Mouse (Mus musculus): ENCODE measurements around the gene Adarb1.

The Adarb1 gene

DNA sequence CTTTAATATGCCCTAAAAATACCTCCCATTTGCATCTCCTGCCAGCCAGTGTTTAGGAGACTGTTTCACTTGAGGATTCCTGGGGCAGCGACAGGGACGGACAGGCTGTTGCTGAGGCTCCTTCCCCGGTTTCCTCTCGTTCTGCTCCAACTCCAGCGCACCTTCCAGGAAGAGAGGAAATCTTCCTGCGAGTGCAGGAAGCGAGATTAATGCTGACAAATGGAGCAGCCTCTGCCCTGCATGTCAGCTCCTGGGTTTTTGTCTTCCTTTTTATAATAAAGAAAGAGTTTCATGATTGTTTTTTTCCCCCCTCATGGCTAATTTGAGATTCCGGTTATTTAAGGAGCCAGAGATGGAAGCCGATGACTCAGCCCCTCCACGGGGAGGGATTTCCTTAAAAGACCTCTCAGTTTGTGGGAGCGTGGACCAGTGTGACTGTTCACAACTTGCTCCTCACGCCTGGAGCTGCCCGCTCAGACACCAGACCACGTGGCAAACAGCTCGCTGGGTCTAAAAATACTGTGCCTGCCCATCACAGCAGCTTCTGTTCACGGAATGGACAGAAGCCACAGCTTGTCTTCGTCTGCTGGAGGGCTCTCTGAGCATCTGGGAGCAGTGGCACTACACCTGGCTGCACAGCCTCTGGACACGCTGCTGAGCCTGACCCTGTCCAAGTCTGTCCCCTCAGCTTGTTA lies 16.5 kb upstream of the Adarb1 start:
- no peak for DNase-seq (ENCODE audit: low read depth)

- no peak for DNase-seq (ENCODE audit: low read depth)
Measured at GRCm38 (mm10) chr10:77434076-77434456, 16.0 kb upstream of the Adarb1 start.

- DNase-seq (ENCODE audit: low read depth): no peak
Measured at GRCm38 (mm10) chr10:77430771-77431170, 12.7 kb upstream of the Adarb1 start.

GRCm38 (mm10) chr10:77429921-77430320 lies 11.9 kb upstream of the Adarb1 start:
- DNase-seq (ENCODE audit: low read depth): no peak

- DNase-seq (ENCODE audit: low read depth): no peak
Measured at GRCm38 (mm10) chr10:77427610-77428009, 9.5 kb upstream of the Adarb1 start.

- DNase-seq (ENCODE audit: low read depth): no peak
Measured at GRCm38 (mm10) chr10:77420190-77420589, 2.1 kb upstream of the Adarb1 start.

- no peak for DNase-seq (ENCODE audit: low read depth)
Measured at GRCm38 (mm10) chr10:77417240-77418102, 599 bp downstream of the Adarb1 start.

GRCm38 (mm10) chr10:77416666-77417239 lies 1.3 kb downstream of the Adarb1 start:
- no peak for DNase-seq (ENCODE audit: low read depth)

- DNase-seq (ENCODE audit: low read depth): no peak
Measured at GRCm38 (mm10) chr10:77415867-77416266, 2.2 kb downstream of the Adarb1 start.

DNA sequence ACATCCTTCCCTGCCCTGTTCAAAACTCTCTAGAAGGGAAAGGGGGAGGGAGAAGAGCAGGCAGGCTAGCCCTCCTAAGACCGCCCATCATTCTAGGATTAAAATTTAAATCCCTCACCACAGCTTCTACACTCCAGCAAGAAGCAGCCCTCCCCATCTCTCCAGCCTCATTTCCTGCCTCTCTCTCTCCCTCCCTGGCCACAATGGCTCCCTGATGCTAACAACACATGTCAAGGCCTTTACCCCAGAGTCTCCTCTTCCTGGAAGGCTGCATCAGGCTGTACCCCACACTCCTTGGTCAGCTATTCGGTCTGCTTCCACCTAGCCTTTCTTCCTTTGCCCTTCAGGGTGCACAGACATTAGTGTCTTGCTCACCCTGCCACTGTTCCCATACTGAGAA lies 4.3 kb downstream of the Adarb1 start:
- no peak for DNase-seq (ENCODE audit: low read depth)

- DNase-seq (ENCODE audit: low read depth): no peak
Measured at GRCm38 (mm10) chr10:77409154-77409553, 8.9 kb downstream of the Adarb1 start.

DNA sequence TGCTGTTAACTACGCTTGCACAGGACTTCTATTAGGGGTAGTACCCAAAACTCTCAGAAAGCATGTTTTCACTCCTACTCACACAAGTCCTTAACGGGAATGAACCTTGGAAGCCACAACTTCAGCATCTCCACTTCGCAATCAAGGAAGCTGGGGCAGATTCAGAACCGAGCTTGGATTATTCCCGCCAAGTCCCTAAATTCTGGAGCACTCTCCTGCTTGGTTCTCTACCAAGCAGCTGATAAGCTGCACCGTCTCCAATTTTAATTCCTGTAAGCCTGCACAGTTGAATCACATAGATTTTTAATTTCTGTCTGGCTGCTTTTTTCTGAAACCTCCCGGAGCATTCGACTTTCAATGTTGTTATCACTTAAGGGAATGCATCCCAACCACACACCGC lies 9.8 kb downstream of the Adarb1 start:
- no peak for DNase-seq (ENCODE audit: low read depth)

- no peak for DNase-seq (ENCODE audit: low read depth)
Measured at GRCm38 (mm10) chr10:77406486-77406885, 11.6 kb downstream of the Adarb1 start.

DNA sequence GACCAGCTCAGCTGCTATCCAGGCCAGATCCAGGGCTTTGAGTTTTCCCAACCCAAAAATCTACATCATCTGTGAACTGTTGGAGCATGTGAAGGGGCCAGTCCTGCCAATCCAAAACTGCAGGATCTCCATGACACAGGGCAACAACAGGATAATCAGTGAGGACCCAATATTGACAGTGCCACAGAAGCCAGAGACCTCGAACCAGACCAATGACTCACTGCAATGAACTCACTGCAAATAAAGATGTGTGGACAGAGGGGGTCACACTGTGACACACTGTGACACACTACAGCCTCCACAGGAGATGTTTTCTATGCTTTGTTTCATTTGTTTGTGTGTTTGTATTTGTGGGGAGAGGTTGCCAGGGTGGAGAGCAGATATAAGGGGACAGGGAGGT lies 15.6 kb downstream of the Adarb1 start:
- DNase-seq (ENCODE audit: low read depth): no peak

GRCm38 (mm10) chr10:77401039-77401438 lies 17.0 kb downstream of the Adarb1 start:
- no peak for DNase-seq (ENCODE audit: low read depth)

DNA sequence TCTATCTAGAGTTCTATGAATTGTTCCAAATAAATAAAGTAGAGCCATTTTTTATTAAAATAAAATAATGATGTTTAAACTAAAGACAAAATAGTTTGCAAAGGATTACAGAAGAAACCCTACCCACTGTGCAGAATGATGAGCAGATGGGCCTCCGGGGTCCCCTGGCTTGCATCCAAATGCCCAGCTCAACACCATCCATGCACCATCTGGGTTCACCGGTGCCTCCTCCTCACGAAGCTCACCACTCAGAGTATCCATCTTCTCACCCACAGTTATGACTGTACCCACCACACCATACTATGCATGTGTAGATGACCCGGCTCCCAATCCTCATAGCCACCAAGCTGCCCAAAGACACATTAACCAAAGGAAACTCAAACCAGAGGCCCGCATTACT lies 18.1 kb downstream of the Adarb1 start:
- DNase-seq (ENCODE audit: low read depth): no peak

DNA sequence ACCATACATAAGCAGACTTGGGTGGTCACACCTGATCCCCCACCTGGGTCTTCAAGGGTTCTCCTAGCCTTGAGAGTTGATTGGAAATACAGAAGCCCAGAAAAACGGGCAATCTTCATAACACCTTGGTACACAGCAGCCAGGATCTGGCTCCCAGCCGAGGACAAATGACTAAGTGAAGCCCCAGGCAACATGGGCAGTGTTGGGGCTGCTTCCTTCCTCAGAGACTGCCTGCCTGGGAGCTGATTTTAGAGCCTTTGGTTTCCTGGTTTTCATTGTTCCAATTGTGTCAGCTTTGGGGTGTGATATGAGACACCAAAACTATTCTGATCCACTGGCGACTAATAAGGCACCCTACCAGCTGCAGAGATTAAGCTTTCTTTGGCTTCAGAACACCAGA lies 20.0 kb downstream of the Adarb1 start:
- no peak for DNase-seq (ENCODE audit: low read depth)

DNA sequence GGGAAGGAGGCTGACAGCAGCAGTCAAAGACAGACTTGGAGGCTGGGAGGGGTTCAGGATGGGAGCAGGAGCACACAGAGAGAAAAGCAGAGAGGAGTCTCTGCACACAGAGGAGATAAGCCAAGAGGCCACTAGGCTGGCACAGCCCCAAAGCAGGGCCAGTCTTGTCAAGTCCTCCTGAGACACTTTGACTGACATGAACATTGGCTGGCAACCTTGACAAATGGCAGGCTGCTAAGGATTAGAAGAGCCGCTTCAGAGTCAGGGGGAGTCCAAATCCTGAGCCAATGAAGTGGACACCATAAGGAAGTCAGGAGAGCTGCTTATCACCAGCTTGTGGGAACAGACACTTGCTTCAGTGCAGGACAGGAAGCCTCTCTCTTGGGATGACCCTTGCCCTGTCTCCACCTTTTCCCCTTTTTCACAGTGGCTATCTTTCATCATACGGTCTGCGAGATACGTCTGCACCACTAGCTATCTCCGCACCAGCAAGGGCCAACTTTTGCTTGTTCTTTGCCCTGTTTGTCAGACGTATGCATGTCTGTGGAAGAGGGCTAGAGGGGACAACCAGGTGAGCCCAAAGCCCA lies 20.9 kb downstream of the Adarb1 start:
- no peak for DNase-seq (ENCODE audit: low read depth)

- DNase-seq (ENCODE audit: low read depth): no peak
Measured at GRCm38 (mm10) chr10:77396015-77396414, 22.1 kb downstream of the Adarb1 start.

DNA sequence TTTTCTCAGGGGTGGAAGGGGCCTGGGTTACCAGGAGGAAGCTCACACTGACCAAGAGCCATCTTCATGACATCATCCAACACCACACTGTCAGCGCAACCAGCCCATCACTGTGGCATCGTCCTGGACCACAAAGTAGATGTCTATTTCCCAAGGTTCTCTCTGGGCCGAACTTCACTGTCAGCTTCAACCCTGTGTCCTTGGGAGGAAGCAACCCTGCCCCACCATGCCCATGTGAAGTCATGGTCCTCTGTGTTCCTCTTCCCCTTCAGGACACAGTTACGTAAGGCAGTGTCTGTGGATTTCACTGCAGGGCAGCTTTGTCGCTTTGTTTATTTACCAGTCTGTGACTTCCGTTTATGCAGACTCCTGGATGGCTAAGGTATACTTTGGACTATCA lies 27.0 kb downstream of the Adarb1 start:
- DNase-seq (ENCODE audit: low read depth): no peak

DNA sequence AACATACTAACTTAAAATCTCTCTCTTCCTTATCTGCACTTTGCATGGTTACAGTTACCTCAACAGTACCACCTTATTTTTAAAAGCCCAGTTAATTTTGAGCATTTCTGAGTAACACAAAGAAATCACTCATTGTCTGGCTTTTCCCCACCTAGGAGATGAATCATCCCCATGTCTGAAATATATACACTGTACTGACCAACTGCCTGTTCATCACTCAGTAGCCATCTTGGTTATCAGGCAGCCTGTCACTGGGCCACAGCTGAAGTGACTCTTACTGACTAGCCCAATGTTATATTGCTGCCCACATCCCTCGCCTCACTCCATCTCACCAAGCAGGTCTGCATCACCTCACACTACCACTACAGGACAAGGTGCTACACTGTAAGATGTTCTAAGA lies 30.5 kb downstream of the Adarb1 start:
- DNase-seq (ENCODE audit: low read depth): no peak

GRCm38 (mm10) chr10:77385731-77386130 lies 32.3 kb downstream of the Adarb1 start:
- DNase-seq (ENCODE audit: low read depth): no peak

- DNase-seq (ENCODE audit: low read depth): no peak
Measured at GRCm38 (mm10) chr10:77383045-77383444, 35.0 kb downstream of the Adarb1 start.
